Mouse (Mus musculus) heart, adult 2 months (tissue): Measurements from ENCODE around the gene Cbx2.

Source experiments
- CTCF ChIP-seq: fragments of 200-600 bp; IDR thresholded peaks from 2 replicates; pipeline ENCODE4 v1.8.1; 2022; ENCODE audit warnings: antibody characterized with exemption, mild to moderate bottlenecking, moderate library complexity
- EP300 ChIP-seq: fragments of 200-500 bp; IDR thresholded peaks from 2 replicates; pipeline ENCODE4 v1.6.1; 2011; ENCODE audit warnings: low read depth, low read length, control low read depth; ENCODE audit not compliant: insufficient read depth
- POLR2A ChIP-seq: fragments of 200-500 bp; IDR thresholded peaks from 2 replicates; pipeline ENCODE4 v1.6.1; 2011; ENCODE audit warnings: mild to moderate bottlenecking, low read depth, low read length, control low read depth; ENCODE audit not compliant: insufficient read depth

GRCm38 (mm10) chr11:119059256-119059655, 36.5 kb downstream of the Cbx2 start:
- TF ChIP-seq EP300 (no peak), CTCF (no peak), POLR2A (no peak)
